In genomic region chr9:66937507-66937906, GRCm38 (mm10) we compare ENCODE assay signal across 9 mouse cellular contexts.
A peak's percentile ranks its signal among the peaks of the same experiment; 100 is the strongest.
DNase-seq lines count a peak whose midpoint lies in the region.
"Had no signal": no experiment of that assay in that cellular context is flagged by ENCODE, and none has a peak within 500 bp of the region (broad histone marks: within the 10 kb centered on the region; RNA-seq: fewer than 3 reads in every experiment).

No protein-coding gene starts in this region.

- DNase-seq in heart, adult 11 months = peak; percentile 93
- no peak for DNase-seq in heart, adult 9 months (ENCODE audit: low spot score in 2 of 2)
- DNase-seq in lung, adult 18-20 months = peak; percentile 26 to 44
- no peak for DNase-seq in lung, postnatal 25 days (ENCODE audit: low spot score)
- DNase-seq in cerebellum, postnatal 36 days = peak; percentile 25 to 36
- DNase-seq in lung, postnatal 14 days = peak; percentile 48
- no peak for DNase-seq in layer of hippocampus, adult 11-12 months (ENCODE audit: low spot score)
- DNase-seq in frontal cortex, postnatal 36 days (ENCODE audit: low spot score in 2 of 2) = no peak
- DNase-seq: right cerebral cortex, postnatal 14 days had no signal

Comparison
In these comparisons a context has a peak if more than half of its experiments do, and no peak if none do; other contexts are left out.
1. DNase-seq: peak in heart, adult 11 months (single experiment), lung, adult 18-20 months (2 of 2), cerebellum, postnatal 36 days (2 of 2) and lung, postnatal 14 days (single experiment); none in heart, adult 9 months (0 of 2), lung, postnatal 25 days (single experiment), layer of hippocampus, adult 11-12 months (single experiment) and frontal cortex, postnatal 36 days (0 of 2).